Mouse (Mus musculus) ES-Bruce4 (cell line): ENCODE data around the gene Nmnat2.

ENCODE experiments used
- CTCF ChIP-seq: IDR thresholded peaks from one replicate; pipeline ENCODE4 v1.8.1; 2011; ENCODE audit warnings: low read depth, low read length
- EP300 ChIP-seq: IDR thresholded peaks from 2 replicates; pipeline ENCODE4 v1.6.1; 2011; ENCODE audit warnings: low read depth, low read length; ENCODE audit not compliant: insufficient read depth
- POLR2A ChIP-seq: IDR thresholded peaks from one replicate; pipeline ENCODE4 v1.8.1; 2011; ENCODE audit warnings: low read length; ENCODE audit not compliant: insufficient read depth

GRCm38 (mm10) chr1:153058290-153058689 lies 103.5 kb downstream of the Nmnat2 start:
- no peak for TF ChIP-seq CTCF
- TF ChIP-seq POLR2A = no peak
- TF ChIP-seq EP300 = no peak
